Mouse (Mus musculus) brain, embryonic 14.5 days (tissue): ENCODE data around the gene Diaph3.

Source experiments
- CTCF ChIP-seq: fragments of 200-500 bp; IDR thresholded peaks from 2 replicates; pipeline ENCODE4 v1.5.1; 2012; ENCODE audit warnings: inconsistent platforms, mild to moderate bottlenecking, moderate library complexity, borderline replicate concordance; ENCODE audit not compliant: insufficient read depth, insufficient read length; ENCODE audit errors: extremely low read depth
- POLR2A ChIP-seq: fragments of 200-500 bp; IDR thresholded peaks from 2 replicates; pipeline ENCODE4 v1.6.1; 2012; ENCODE audit warnings: mild to moderate bottlenecking, inconsistent platforms, borderline replicate concordance; ENCODE audit not compliant: poor library complexity, insufficient read depth, insufficient read length, severe bottlenecking; ENCODE audit errors: extremely low read depth

GRCm38 (mm10) chr14:86681951-86682350 lies 459.1 kb downstream of the Diaph3 start:
- TF ChIP-seq CTCF (no peak), POLR2A (no peak)
